Mouse (Mus musculus) heart, adult 18-20 months (tissue): Measurements from ENCODE around the gene Bfsp1. TPM values are rescaled to one million over a fixed set of nuclear protein-coding genes. Genes with fewer than 3 reads are reported as not detected.

Experiments used
- DNase-seq, 2 experiments: peaks; one replicate each; pipeline ENCODE4 v3.0.0; 2021 to 2022; ENCODE audit warnings: mixed read lengths in 1 of 2
- total RNA-seq, 2 experiments: library from RNA; stranded (reverse); gene quantifications; 2 replicates each; pipeline ENCODE4 v1.2.3; 2021

Bfsp1 gene
- total RNA-seq, 2 experiments from 2014 or later = 0.17 to 0.33 TPM

- no peak for DNase-seq
Measured at GRCm38 (mm10) chr2:143853447-143853846, 9.5 kb downstream of the Bfsp1 start.

- DNase-seq = no peak
Measured at GRCm38 (mm10) chr2:143852295-143853275, 10.4 kb downstream of the Bfsp1 start.

GRCm38 (mm10) chr2:143851354-143852221 lies 11.4 kb downstream of the Bfsp1 start:
- DNase-seq = peak; percentile 39 to 64

GRCm38 (mm10) chr2:143847291-143847690 lies 15.7 kb downstream of the Bfsp1 start:
- DNase-seq = no peak

- DNase-seq = peak; percentile 56 to 73
Measured at GRCm38 (mm10) chr2:143846799-143847198, 16.2 kb downstream of the Bfsp1 start.

- DNase-seq = no peak
Measured at GRCm38 (mm10) chr2:143844779-143845178, 18.2 kb downstream of the Bfsp1 start.

GRCm38 (mm10) chr2:143841536-143841935 lies 21.4 kb downstream of the Bfsp1 start:
- no peak for DNase-seq

GRCm38 (mm10) chr2:143840895-143841294 lies 22.1 kb downstream of the Bfsp1 start:
- DNase-seq = no peak

- DNase-seq = no peak
Measured at GRCm38 (mm10) chr2:143839458-143839857, 23.5 kb downstream of the Bfsp1 start.

GRCm38 (mm10) chr2:143838698-143839097 lies 24.3 kb downstream of the Bfsp1 start:
- DNase-seq = peak; percentile 17 to 35

- peak; percentile 75 to 90 for DNase-seq
Measured at GRCm38 (mm10) chr2:143837291-143837701, 25.7 kb downstream of the Bfsp1 start.

- no peak for DNase-seq
Measured at GRCm38 (mm10) chr2:143835820-143836219, 27.2 kb downstream of the Bfsp1 start.

GRCm38 (mm10) chr2:143834082-143834481 lies 28.9 kb downstream of the Bfsp1 start:
- DNase-seq = no peak

- DNase-seq = no peak
Measured at GRCm38 (mm10) chr2:143832721-143833120, 30.3 kb downstream of the Bfsp1 start.

- DNase-seq = no peak
Measured at GRCm38 (mm10) chr2:143831645-143832044, 31.3 kb downstream of the Bfsp1 start.

- DNase-seq = no peak
Measured at GRCm38 (mm10) chr2:143813461-143813860, 49.5 kb downstream of the Bfsp1 start.

- no peak for DNase-seq
Measured at GRCm38 (mm10) chr2:143812262-143812661, 50.7 kb downstream of the Bfsp1 start.

GRCm38 (mm10) chr2:143808789-143809188 lies 54.2 kb downstream of the Bfsp1 start:
- DNase-seq = no peak

GRCm38 (mm10) chr2:143806924-143807664 lies 55.9 kb downstream of the Bfsp1 start:
- DNase-seq = no peak

- DNase-seq = no peak
Measured at GRCm38 (mm10) chr2:143806140-143806923, 56.6 kb downstream of the Bfsp1 start.

- no peak for DNase-seq
Measured at GRCm38 (mm10) chr2:143801097-143801496, 61.9 kb downstream of the Bfsp1 start.
